ENCODE assay signal across 8 mouse cellular contexts in genomic region chr6:126371971-126372370, GRCm38 (mm10).
DNase-seq lines count a peak whose midpoint lies in the region; ATAC-seq and TF ChIP-seq lines count a peak whose summit lies in the region.

No protein-coding gene starts in this region.

- no peak overlapping the region for H3K27ac ChIP-seq in heart, adult 2 months
- no peak overlapping the region for H3K27ac ChIP-seq in heart, embryonic 12.5 days (ENCODE audit: poor library complexity, severe bottlenecking)
- no peak overlapping the region for H3K27ac ChIP-seq in forebrain, embryonic 16.5 days (ENCODE audit: low read length)
- H3K27ac ChIP-seq in neural tube, embryonic 13.5 days (replicated peaks), result no peak overlapping the region

- no peaks in the 10 kb centered on the region for H3K4me1 ChIP-seq in heart, adult 2 months (ENCODE audit: control insufficient read depth, insufficient read depth, low read length)
- peaks cover 6% of the 10 kb centered on the region; the same call in 1 of the 2 replicates for H3K4me1 ChIP-seq in heart, embryonic 12.5 days (replicated peaks)
- no peaks in the 10 kb centered on the region for H3K4me1 ChIP-seq in forebrain, embryonic 16.5 days (replicated peaks; ENCODE audit: control insufficient read depth, insufficient read depth, low read length)
- no peaks in the 10 kb centered on the region for H3K4me1 ChIP-seq in neural tube, embryonic 13.5 days (replicated peaks)

- TF ChIP-seq EP300 in heart, adult 2 months (IDR thresholded peaks at IDR 0.05; ENCODE audit: insufficient read depth, low read depth, low read length), result 0 out of 2 replicates have a peak, but pooled peaks have one; percentile 14

- no peak overlapping the region for H3K4me3 ChIP-seq in heart, adult 2 months
- H3K4me3 ChIP-seq in heart, embryonic 12.5 days, result no peak overlapping the region
- H3K4me3 ChIP-seq in forebrain, embryonic 16.5 days (replicated peaks; ENCODE audit: low read length), result no peak overlapping the region
- H3K4me3 ChIP-seq in neural tube, embryonic 13.5 days, result no peak overlapping the region

- intact Hi-C loops in heart, adult 2 months (cut with DNase I), result loop anchor here (5.0 to 10.0 kb wide), 2 partner anchors 217 to 505 kb away; no protein-coding TSS in a partner anchor

- H3K79me2 ChIP-seq in heart, adult 2 months (replicated peaks; ENCODE audit: control insufficient read depth, insufficient read depth, low read length), result no peaks in the 10 kb centered on the region

- no peak overlapping the region for H3K4me2 ChIP-seq in heart, embryonic 12.5 days
- no peak overlapping the region for H3K4me2 ChIP-seq in forebrain, embryonic 16.5 days (ENCODE audit: low read length)
- H3K4me2 ChIP-seq in neural tube, embryonic 13.5 days, result no peak overlapping the region

- H3K9ac ChIP-seq in heart, adult 2 months (ENCODE audit: low read depth, low read length), result no peak overlapping the region
- H3K9ac ChIP-seq in heart, embryonic 12.5 days, result no peak overlapping the region
- H3K9ac ChIP-seq in forebrain, embryonic 16.5 days (replicated peaks; ENCODE audit: low read depth, low read length), result no peak overlapping the region
- no peak overlapping the region for H3K9ac ChIP-seq in neural tube, embryonic 13.5 days

- no peaks in the 10 kb centered on the region for H3K9me3 ChIP-seq in heart, embryonic 12.5 days (replicated peaks)
- H3K9me3 ChIP-seq in forebrain, embryonic 16.5 days (ENCODE audit: control insufficient read depth, low read length), result no peaks in the 10 kb centered on the region
- no peaks in the 10 kb centered on the region for H3K9me3 ChIP-seq in neural tube, embryonic 13.5 days

- H3K27me3 ChIP-seq in heart, adult 2 months (ENCODE audit: control insufficient read depth, insufficient read depth, low read length), result no peaks in the 10 kb centered on the region
- peaks cover 16% of the 10 kb centered on the region for H3K27me3 ChIP-seq in heart, embryonic 12.5 days (replicated peaks)
- 0 out of 2 replicates have a peak, but pooled peaks cover 2% of the 10 kb centered on the region for H3K27me3 ChIP-seq in forebrain, embryonic 16.5 days (replicated peaks; ENCODE audit: control insufficient read depth, insufficient read depth, low read length)
- no peaks in the 10 kb centered on the region for H3K27me3 ChIP-seq in neural tube, embryonic 13.5 days

- DNase-seq in heart, adult 2 months, result no peak
- peak; percentile 73 for DNase-seq in A20 (ENCODE audit: low read depth, low spot score)
- DNase-seq in c-Kit-positive CD71-negative TER-119-negative erythroid progenitor cells, embryonic 14.5 days (ENCODE audit: low read depth), result peak; percentile 7
- DNase-seq in layer of hippocampus, postnatal 14 days (ENCODE audit: low spot score in 2 of 2), result peak; percentile 25 to 54
- DNase-seq in ovary, postnatal 10 days (ENCODE audit: low spot score), result no peak

- no peaks in the 10 kb centered on the region for H3K36me3 ChIP-seq in heart, adult 2 months (ENCODE audit: control insufficient read depth, insufficient read depth, low read length)
- H3K36me3 ChIP-seq in heart, embryonic 12.5 days, result no peaks in the 10 kb centered on the region
- no peaks in the 10 kb centered on the region for H3K36me3 ChIP-seq in forebrain, embryonic 16.5 days (ENCODE audit: control insufficient read depth, insufficient read depth)
- no peaks in the 10 kb centered on the region for H3K36me3 ChIP-seq in neural tube, embryonic 13.5 days

- peak; percentile 54 for TF ChIP-seq CTCF in heart, adult 2 months (IDR thresholded peaks at IDR 0.05)

- TF ChIP-seq POLR2A in heart, adult 2 months (IDR thresholded peaks at IDR 0.05; ENCODE audit: insufficient read depth, low read depth, low read length), result no peak

- no peak for ATAC-seq in heart, embryonic 12.5 days (ENCODE audit: insufficient number of reproducible peaks, low FRiP score)
- ATAC-seq in forebrain, embryonic 16.5 days, result peak; percentile 68; the same call in 1 of the 2 replicates
- peak; percentile 43; the same call in 1 of the 2 replicates for ATAC-seq in neural tube, embryonic 13.5 days (ENCODE audit: low read depth)

- 48% methylated on average over 5 of the region's 5 CpGs for WGBS in heart, adult 2 months
- 62% methylated on average over 5 of the region's 5 CpGs for WGBS in heart, embryonic 12.5 days
- WGBS in forebrain, embryonic 16.5 days, result 57% methylated on average over 4 of the region's 5 CpGs
- 68% methylated on average over 5 of the region's 5 CpGs for WGBS in neural tube, embryonic 13.5 days

Comparison
In these comparisons a context has a peak if more than half of its experiments do, and no peak if none do; other contexts are left out.
1. DNase-seq: peak in A20 (single experiment), c-Kit-positive CD71-negative TER-119-negative erythroid progenitor cells, embryonic 14.5 days (single experiment) and layer of hippocampus, postnatal 14 days (2 of 2); none in heart, adult 2 months (0 of 2) and ovary, postnatal 10 days (single experiment).